Mouse (Mus musculus): Measurements from ENCODE around the gene Ranbp2.
A peak's percentile ranks its signal among the peaks of the same experiment; 100 is the strongest.

The Ranbp2 gene

DNA sequence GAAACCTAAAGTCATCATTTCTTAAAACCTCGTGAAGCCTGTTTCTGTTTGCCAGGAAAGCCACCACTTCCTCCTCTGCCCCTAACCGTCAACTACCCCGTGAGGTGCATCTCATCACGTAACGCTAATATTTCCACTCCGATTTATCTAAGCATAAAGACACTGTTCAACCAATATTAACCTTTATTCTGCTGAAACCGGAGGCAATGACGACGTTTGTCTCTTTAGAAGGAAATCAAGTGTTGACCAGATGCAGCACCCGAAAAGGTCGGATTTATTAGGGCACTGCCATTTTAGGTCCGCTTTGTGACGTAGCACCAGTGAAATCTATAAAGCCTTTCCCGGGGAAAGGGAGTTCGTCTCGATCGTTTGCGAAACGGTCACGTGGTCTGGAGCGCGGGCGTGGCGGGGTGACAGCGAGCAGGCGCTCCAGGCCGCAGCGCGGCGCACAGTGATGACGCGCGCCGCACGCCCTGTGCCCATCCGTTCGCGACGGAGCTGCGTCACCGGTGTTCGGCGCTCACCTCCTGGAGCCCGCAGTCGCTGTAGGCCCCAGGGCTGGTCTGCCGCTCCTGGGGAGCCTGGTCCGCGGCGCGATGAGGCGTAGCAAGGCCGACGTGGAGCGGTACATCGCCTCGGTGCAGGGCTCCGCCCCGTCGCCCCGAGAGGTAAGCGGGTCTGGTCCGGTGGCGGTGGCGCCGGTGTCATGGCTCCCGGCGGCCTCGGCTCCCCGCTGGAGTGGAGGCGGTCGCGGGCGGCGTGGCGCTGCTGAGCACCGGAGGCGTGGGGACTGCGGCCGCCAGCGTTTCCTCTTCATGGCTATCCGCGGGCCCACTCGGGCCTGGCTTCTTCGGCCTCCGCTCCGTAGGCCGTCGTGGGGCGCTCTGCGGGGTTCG, at the start of gene Ranbp2:
Ranbp2 (plus strand) TSS at position 537 of the 896 bp plus-strand sequence.
- peak; percentile 95 for DNase-seq (ENCODE audit: low read depth in 2 of 2, low spot score in 2 of 2)

DNA sequence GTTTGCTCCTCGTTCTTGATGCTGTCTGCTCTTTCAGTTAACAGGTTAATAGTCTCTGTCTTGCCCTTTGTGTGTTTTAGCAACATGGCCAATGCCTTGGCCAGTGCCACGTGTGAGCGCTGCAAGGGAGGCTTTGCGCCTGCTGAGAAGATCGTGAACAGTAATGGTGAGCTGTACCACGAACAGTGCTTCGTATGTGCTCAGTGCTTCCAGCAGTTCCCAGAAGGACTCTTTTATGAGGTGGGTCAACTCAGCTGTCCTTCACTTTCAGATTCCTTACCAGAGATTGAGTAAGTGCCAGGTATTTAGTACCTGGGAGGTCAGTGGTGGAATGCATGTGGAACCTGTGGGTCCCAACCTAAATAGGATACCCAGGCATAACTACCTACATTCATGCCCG, 47.8 kb upstream of the Ranbp2 start:
- DNase-seq (ENCODE audit: low read depth in 2 of 2, low spot score in 2 of 2): no peak

DNA sequence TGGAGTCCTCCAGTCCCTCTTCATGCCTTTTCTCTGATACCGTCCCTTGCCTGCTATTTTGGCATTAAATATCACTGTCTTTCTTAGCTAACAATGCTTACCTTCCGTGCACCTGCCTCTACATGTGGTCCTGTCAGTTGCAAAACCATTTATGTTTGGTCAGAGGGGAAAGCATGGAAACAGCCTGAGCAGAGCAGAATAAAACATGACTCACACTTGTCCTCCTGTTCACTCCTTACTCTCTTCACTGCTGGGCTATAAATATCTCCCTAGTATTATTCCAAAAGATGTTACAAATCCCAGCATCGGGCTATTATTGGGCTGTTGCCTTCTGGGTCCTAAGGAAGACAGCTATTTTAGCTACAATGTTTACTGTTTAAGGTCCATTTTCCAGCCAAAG, 44.9 kb upstream of the Ranbp2 start:
- no peak for DNase-seq (ENCODE audit: low read depth in 2 of 2, low spot score in 2 of 2)

DNA sequence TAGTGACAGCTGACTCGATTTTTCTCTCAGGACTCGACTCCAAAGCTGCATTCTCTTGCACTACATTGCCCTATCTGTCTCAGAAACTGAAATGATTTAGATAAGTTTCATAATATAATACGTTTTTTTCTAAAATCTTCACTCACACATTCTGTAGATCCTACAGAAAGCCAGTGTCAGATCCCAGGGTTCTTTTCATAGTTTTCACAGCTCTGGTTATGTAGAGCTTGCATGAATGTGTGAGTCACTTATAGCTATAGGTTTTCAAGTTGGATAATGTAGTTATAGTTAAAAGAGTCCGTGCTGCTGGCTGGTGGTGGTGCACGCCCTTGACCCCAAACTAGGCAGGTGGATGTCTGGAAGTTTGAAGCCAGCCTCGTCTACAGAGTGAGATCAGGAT, 42.1 kb upstream of the Ranbp2 start:
- no peak for DNase-seq (ENCODE audit: low read depth in 2 of 2, low spot score in 2 of 2)

DNA sequence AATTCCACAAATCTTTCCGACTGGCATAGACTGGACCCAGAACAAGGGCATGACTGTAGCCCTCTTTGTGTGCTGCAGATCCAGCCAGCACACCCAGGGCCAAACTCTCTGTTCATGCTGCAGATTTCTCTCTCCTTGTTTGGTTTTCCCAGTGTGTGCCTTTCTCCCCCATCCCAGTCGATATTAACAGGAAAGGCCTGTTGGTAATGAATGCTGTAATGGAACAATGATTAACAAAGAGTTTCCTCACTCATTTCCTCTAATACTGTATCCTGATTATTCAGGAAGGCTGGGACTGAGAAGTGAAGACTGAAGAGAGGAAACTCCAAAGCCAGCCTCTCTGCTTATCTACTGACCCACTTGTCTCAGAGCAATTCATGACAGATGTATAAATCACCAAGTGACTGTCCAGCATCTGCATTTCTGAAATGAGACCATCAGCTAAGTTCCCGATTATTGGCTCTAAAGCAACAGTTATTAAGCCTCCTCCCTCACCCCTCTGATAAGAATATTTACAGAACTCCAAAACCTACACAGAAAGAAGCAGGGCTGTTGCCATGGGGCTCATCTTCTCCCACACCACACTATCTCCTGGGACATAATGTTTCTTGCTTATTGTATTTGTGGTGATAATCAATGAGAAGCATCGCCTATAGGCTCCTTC, 41.3 kb upstream of the Ranbp2 start:
- no peak for DNase-seq (ENCODE audit: low read depth in 2 of 2, low spot score in 2 of 2)

DNA sequence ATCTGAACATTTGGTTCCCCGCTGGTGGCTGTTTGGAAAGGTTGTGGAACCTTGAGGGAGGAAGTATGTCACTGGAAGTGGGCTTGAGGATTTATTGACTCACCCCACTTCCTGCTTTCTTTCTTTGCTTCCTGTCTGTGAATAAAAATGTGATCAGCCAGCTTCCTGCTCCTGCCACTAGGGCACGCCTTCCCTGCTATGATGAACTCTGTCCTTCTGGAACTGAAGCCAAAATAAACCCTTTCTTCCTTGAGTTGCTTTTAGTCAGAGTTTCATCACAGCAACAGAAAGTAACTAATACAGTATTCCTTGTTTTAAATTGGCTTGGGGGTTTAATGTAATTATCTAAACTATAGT, 40.8 kb upstream of the Ranbp2 start:
- DNase-seq (ENCODE audit: low read depth in 2 of 2, low spot score in 2 of 2): no peak

DNA sequence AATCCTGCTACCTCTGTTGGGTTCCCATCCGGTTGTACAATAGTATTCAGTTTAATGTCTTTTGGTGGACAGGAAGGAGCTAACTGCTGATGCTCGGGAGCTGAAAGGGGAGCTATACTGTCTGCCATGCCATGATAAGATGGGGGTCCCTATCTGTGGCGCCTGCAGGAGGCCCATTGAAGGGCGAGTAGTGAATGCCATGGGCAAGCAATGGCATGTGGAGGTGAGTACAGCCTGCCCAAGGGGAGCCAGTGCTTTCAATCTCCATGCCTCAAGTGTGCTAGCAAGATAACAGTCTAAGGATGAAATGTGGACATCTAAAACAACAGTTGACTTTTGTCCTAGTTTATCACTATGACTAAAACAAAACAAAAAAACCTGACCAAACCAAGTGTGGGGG, 34.4 kb upstream of the Ranbp2 start:
- no peak for DNase-seq (ENCODE audit: low read depth in 2 of 2, low spot score in 2 of 2)

DNA sequence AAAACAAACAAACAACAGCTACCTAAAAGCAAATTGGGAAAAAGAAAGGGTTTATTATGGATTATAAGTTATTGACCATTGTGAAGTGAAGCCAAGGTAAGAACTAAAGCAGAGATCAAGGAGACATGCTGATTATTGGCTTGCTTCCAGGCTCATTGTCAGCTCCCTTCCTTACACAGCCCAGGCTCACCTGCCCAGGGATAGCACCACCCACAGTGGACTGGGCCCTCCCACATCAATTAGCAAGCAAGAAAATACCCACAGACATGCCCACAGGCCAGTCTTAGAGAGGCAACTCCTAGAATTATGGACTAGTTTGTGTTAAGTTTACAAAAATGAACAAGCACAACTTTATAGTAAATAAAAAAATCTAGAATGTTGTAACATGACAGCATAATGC, 33.9 kb upstream of the Ranbp2 start:
- DNase-seq (ENCODE audit: low read depth in 2 of 2, low spot score in 2 of 2): no peak

DNA sequence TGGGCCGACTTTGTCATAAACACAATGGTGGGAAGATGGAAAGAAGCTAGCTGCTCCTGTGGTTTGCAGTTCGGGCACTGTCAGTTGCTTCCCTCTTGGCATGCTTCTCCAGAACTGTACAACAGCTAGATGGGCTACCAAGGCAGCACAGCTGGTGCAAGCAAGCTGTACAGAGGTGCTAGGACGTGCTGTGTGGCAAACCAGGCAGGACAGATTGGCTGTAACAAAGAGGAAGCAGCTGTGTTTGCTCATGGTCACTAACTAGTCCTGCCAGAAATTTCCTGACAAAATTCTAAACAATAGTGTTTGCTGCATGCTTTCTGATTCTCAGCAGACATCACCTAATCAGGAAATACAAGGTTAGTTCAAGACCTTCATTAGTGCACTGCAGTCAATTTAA, 30.0 kb upstream of the Ranbp2 start:
- no peak for DNase-seq (ENCODE audit: low read depth in 2 of 2, low spot score in 2 of 2)

DNA sequence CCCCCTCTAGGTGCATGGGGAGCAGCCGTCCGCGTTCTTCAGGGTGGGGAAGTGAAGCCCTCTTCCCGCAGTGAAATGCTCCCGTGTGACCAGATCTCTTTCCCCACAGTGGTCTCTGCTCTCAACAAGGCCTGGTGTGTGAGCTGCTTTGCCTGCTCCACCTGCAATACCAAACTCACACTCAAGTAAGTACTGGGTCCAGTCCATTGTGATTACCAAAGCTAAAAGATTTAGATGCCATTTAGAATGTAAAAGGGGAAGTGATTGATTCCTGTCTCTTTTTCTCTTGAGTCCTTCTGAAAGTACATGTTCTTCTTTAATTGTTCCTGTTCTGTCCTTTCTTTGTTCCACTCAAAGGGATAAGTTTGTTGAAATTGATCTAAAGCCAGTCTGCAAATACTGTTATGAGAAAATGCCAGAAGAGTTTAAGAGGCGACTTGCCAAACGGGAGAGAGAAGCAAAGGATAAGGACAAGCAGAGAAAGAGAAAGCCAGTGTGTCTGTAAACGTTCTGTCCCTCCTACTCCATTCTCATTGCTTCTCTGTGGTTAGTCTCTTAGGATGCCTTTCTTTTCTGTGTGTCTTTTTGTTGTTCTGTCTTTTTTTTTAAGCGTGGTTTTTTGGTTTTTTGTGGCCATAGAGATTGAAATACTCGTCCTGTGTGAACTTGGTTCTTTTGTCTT, 28.3 kb upstream of the Ranbp2 start:
- DNase-seq (ENCODE audit: low read depth in 2 of 2, low spot score in 2 of 2): no peak

DNA sequence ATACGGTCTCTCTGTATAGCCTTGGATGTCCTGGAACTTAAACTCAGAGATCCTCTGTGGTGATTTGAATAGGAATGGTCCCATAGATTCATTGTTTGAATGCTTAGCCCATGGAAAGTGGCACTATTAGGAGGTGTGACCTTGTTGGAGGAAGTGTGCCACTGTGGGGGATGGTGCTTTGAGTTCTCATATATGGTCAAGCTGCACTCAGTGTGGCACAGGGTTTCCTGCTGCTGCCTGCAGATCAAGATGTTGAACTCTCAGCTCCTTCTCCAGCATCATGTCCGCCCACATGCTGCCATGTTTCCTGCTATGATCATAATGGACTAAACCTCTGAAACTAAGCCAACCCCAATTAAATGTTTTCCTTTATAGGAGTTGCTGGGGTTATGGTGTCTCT, 18.8 kb upstream of the Ranbp2 start:
- DNase-seq (ENCODE audit: low read depth in 2 of 2, low spot score in 2 of 2): no peak

DNA sequence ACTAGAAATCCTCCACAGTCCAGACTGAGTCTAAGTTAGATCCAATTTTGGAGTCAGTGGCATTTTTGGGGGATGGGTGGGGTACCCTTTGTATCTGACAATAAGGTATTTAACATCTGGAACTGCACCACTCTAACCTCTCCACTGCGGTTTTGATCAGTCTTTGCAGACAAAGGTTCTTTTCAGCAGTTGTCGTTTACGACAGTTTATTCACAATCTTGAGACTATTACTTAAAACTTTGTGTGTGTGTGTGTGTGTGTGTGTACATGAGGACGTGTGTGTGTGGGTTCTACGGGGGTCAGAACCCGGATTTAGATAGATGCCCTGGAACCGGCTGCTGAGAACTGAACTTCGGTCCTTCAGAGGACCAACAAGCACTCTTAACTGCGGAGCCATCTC, 870 bp upstream of the Ranbp2 start:
- peak; percentile 13 to 15 for DNase-seq (ENCODE audit: low read depth in 2 of 2, low spot score in 2 of 2)

DNA sequence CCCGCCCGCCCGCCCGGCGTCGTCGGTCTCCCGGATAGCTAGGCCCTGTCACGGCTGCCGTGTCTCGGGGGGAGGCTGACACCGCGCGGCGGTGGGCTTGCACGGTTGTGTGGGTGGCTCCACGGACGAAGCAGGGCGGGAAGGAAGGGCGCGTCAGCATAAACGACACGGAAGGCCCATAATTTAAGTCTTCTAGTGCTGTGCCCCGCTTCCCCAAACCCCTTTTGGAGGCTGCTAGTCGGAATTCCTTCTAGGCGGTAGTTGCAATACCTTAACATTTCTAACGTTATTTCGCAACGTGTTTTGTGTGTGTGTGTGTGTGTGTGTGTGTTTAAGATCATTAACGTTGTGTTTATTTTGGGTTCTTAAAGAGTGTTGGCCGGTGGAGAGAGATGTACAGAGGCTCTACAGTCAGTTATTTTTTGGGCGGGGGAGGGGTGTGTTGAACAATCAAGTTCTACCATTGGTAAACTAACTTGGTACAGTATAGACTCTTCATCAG, 611 bp downstream of the Ranbp2 start:
- peak; percentile 49 to 50 for DNase-seq (ENCODE audit: low read depth in 2 of 2, low spot score in 2 of 2)

DNA sequence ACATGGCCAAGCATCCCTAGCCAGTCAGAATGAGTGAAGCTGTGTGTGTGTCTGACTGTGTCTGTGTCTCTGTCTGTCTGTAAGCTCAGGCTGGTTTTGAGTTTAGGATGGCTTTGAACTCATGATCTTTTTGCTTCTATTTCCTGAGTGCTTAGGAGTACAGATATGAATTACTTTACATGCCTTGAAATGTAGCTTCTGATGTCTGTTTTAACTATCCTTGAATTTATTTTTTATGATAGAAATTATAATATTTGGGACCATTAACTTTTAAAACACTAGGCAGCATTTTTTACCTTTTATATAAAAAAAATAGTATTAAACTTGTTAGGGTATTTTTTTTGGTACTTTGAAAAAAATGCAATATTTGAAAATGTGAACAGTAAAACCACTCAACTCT, 4.9 kb downstream of the Ranbp2 start:
- no peak for DNase-seq (ENCODE audit: low read depth in 2 of 2, low spot score in 2 of 2)

DNA sequence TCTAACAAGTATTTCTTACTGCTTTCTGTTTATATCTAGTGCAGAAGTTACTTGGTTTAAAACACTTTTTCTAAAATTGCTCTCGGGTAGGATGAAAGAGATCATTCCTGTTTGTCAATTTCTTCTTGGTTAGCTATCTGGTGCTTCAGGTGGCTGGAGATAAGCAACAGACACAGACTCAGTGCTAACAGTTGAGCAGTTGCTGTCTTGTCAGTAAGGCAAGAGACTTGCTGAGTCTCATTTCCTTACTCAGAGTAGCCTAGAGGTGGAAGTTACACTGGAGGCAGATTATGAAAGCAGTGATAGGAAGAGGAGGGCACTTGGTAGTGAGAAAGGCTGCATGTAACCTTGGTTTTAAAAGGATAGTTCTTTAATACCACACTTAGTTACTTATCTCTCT, 5.5 kb downstream of the Ranbp2 start:
- DNase-seq (ENCODE audit: low read depth in 2 of 2, low spot score in 2 of 2): no peak

DNA sequence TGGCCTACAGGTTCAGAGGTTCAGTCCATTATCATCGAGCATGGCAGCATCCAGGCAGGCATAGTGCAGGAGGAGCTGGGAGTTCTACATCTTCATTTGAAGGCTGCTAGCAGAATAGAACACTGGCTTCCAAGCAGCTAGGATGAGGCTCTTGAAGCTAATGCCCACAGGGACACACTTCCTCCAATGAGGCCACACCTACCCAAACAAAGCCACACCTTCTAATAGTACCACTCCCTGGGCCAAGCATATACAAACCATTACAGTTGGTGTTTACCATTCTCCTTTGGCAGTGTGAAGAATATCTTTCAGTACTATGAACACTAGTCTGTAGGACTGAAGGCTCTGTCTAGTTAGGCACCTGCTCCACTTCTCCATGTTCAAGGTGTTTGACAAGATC, 13.2 kb downstream of the Ranbp2 start:
- no peak for DNase-seq (ENCODE audit: low read depth in 2 of 2, low spot score in 2 of 2)

DNA sequence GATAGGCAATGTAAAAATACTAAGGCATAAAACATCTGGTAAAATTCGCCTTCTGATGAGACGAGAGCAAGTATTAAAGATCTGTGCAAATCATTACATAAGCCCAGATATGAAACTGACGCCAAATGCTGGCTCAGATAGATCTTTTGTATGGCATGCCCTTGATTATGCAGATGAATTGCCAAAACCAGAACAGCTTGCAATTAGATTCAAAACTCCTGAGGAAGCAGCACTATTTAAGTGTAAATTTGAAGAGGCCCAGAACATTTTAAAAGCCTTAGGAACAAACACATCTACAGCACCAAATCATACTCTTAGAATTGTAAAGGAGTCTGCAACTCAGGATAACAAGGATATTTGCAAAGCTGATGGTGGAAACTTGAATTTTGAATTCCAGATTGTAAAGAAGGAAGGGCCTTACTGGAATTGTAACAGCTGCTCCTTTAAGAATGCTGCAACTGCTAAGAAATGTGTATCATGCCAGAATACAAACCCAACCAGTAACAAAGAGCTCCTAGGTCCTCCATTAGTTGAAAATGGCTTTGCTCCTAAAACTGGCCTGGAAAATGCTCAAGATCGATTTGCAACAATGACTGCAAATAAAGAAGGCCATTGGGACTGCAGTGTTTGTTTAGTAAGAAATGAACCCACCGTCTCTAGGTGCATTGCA, 30.5 kb downstream of the Ranbp2 start:
- DNase-seq (ENCODE audit: low read depth in 2 of 2, low spot score in 2 of 2): no peak

DNA sequence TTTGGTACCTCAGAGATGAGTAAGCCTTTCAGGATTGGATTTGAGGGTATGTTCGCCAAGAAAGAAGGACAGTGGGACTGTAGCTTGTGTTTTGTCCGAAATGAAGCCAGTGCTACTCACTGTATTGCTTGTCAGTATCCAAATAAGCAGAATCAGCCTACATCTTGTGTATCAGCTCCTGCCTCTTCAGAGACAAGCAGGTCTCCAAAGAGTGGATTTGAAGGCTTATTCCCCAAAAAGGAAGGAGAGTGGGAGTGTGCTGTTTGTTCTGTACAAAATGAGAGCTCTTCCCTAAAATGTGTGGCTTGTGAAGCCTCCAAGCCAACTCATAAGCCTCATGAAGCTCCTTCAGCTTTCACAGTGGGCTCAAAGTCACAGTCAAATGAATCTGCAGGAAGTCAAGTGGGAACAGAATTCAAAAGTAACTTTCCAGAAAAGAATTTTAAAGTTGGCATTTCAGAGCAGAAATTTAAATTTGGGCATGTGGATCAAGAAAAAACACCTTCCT, 31.4 kb downstream of the Ranbp2 start:
- no peak for DNase-seq (ENCODE audit: low read depth in 2 of 2, low spot score in 2 of 2)

DNA sequence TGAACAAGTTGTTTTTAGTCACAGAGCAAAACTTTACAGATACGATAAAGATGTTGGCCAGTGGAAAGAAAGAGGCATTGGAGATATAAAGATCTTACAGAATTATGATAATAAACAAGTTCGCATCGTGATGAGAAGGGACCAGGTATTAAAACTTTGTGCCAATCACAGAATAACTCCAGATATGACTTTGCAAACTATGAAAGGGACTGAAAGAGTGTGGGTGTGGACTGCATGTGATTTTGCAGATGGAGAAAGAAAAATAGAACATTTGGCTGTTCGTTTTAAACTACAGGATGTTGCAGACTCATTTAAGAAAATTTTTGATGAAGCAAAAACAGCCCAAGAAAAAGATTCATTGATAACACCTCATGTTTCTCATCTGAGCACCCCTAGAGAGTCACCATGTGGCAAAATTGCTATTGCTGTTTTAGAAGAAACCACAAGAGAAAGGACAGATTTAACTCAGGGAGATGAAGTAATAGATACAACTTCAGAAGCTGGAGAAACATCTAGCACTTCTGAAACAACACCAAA, 33.3 kb downstream of the Ranbp2 start:
- DNase-seq (ENCODE audit: low read depth in 2 of 2, low spot score in 2 of 2): no peak

DNA sequence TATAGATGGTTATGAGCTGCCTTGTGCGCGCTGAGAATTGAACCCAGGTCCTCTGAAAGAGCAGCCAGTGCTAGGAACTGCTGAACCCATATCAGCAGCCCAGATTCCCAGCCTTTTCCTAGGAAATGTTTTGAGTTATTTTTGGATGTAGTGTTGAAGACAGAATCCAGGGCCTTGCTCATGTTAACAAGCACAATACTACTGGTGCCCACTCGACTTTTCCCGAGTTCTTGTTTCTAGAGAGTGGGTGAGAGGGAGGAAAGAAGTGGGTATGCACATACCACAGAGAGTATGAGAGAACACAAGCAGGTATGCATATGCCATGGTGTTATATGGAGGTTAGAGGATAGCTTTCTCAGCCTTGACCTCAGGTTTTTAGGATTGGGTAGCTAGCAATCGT, 44.3 kb downstream of the Ranbp2 start:
- DNase-seq (ENCODE audit: low read depth in 2 of 2, low spot score in 2 of 2): no peak

DNA sequence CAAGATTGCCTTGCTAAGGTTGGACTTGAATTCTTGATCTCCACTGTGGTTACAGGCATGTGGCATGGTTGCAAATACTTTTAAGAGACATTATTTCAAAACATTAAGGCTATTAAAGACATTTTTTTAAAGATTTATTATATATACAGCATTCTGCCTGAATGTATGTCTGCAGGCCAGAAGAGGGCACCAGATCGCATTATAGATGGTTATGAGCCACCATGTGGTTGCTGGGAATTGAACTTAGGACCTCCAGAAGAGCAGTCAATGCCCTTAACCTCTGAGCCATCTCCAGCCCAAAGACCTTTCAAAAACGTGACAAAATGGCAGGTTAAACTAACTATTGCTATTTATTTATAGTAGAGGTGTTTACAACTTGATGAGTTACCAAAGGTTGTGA, 48.9 kb downstream of the Ranbp2 start:
- no peak for DNase-seq (ENCODE audit: low read depth in 2 of 2, low spot score in 2 of 2)

Measured in CD8-positive naive resting alpha-beta T cell, adult 2 months (primary cell).